Mouse (Mus musculus) forebrain, embryonic 16.5 days (tissue): ENCODE measurements at regions not wholly inside any gene's neighbourhood (a gene's known extent, or its start where the extent isn't known, plus 50 kb on each side); places are given as distances from the start of the nearest gene placed in this dataset.

Source experiments
- ATAC-seq: fragments of 200-750 bp; cut with Nextera tagmentation; 2 replicates; pipeline ENCODE4 v1.8.0; 2017; ENCODE audit warnings: mild to moderate bottlenecking, moderate library complexity
- H3K27ac ChIP-seq: fragments of 300-500 bp; sonication (generic); 2 replicates; pipeline ENCODE4 v1.5.1; 2014; ENCODE audit warnings: low read length, control low read depth
- H3K27me3 ChIP-seq: fragments of 300-500 bp; sonication (generic); replicated peaks from 2 replicates; pipeline ENCODE4 v1.6.1; 2014; ENCODE audit warnings: low read length; ENCODE audit not compliant: control insufficient read depth, insufficient read depth
- H3K36me3 ChIP-seq: fragments of 300-500 bp; sonication (generic); 2 replicates; pipeline ENCODE4 v1.6.1; 2014; ENCODE audit not compliant: control insufficient read depth, insufficient read depth
- H3K4me1 ChIP-seq: fragments of 300-500 bp; sonication (generic); replicated peaks from 2 replicates; pipeline ENCODE4 v1.6.1; 2014; ENCODE audit warnings: low read length; ENCODE audit not compliant: control insufficient read depth, insufficient read depth
- H3K4me2 ChIP-seq: fragments of 300-500 bp; sonication (generic); 2 replicates; pipeline ENCODE4 v1.6.1; 2014; ENCODE audit warnings: mild to moderate bottlenecking, low read length, control low read depth
- H3K4me3 ChIP-seq: fragments of 300-500 bp; sonication (generic); replicated peaks from 2 replicates; pipeline ENCODE4 v1.5.1; 2014; ENCODE audit warnings: mild to moderate bottlenecking, low read length, control low read depth
- H3K9ac ChIP-seq: fragments of 300-500 bp; sonication (generic); replicated peaks from 2 replicates; pipeline ENCODE4 v1.6.1; 2014; ENCODE audit warnings: low read depth, low read length, control low read depth
- H3K9me3 ChIP-seq: fragments of 300-500 bp; sonication (generic); 2 replicates; pipeline ENCODE4 v1.6.1; 2016; ENCODE audit warnings: low read length; ENCODE audit not compliant: control insufficient read depth
- WGBS: fragments of 180-500 bp; shearing (Covaris S2); extraction: QIAGEN DNeasy Blood & Tissue Kit; methylation state at CpG from one replicate; pipeline ENCODE4 v1.1.7; 2014; 5-methylcytosine and 5-hydroxymethylcytosine counted together

- no peaks in the 10 kb centered on the region for H3K4me1 ChIP-seq
- 94% methylated on average over 2 of the region's 2 CpGs for WGBS
- no peak overlapping the region for H3K4me2 ChIP-seq
- ATAC-seq: no peak
- no peak overlapping the region for H3K4me3 ChIP-seq
- no peak overlapping the region for H3K27ac ChIP-seq
- H3K27me3 ChIP-seq: no peaks in the 10 kb centered on the region
- H3K9ac ChIP-seq: no peak overlapping the region
- no peaks in the 10 kb centered on the region for H3K9me3 ChIP-seq
- no peaks in the 10 kb centered on the region for H3K36me3 ChIP-seq
These were observed 56.9 kb upstream of the Pik3r1 start for GRCm38 (mm10) chr13:101824962-101825361.

GRCm38 (mm10) chr13:101831872-101832629, 64.0 kb upstream of the Pik3r1 start:
- no peaks in the 10 kb centered on the region for H3K9me3 ChIP-seq
- H3K9ac ChIP-seq: no peak overlapping the region
- no peaks in the 10 kb centered on the region for H3K27me3 ChIP-seq
- no peak overlapping the region for H3K4me3 ChIP-seq
- H3K4me1 ChIP-seq: no peaks in the 10 kb centered on the region
- no peaks in the 10 kb centered on the region for H3K36me3 ChIP-seq
- WGBS: 85% methylated on average over 7 of the region's 7 CpGs
- no peak overlapping the region for H3K27ac ChIP-seq
- ATAC-seq: no peak
- no peak overlapping the region for H3K4me2 ChIP-seq

GRCm38 (mm10) chr13:101834546-101834945, 66.5 kb upstream of the Pik3r1 start:
- H3K4me3 ChIP-seq: no peak overlapping the region
- ATAC-seq: no peak
- no peaks in the 10 kb centered on the region for H3K9me3 ChIP-seq
- no peak overlapping the region for H3K27ac ChIP-seq
- no peak overlapping the region for H3K9ac ChIP-seq
- no peak overlapping the region for H3K4me2 ChIP-seq
- no peaks in the 10 kb centered on the region for H3K36me3 ChIP-seq
- H3K4me1 ChIP-seq: no peaks in the 10 kb centered on the region
- H3K27me3 ChIP-seq: no peaks in the 10 kb centered on the region
- 77% methylated on average over 4 of the region's 4 CpGs for WGBS

GRCm38 (mm10) chr13:101836992-101837391, 69.0 kb upstream of the Pik3r1 start:
- H3K27me3 ChIP-seq: no peaks in the 10 kb centered on the region
- H3K4me1 ChIP-seq: no peaks in the 10 kb centered on the region
- no peak overlapping the region for H3K9ac ChIP-seq
- H3K9me3 ChIP-seq: no peaks in the 10 kb centered on the region
- no peak overlapping the region for H3K27ac ChIP-seq
- H3K4me2 ChIP-seq: no peak overlapping the region
- WGBS: 74% methylated on average over 1 of the region's 1 CpGs
- no peak overlapping the region for H3K4me3 ChIP-seq
- no peak for ATAC-seq
- no peaks in the 10 kb centered on the region for H3K36me3 ChIP-seq

- no peak overlapping the region for H3K9ac ChIP-seq
- no peaks in the 10 kb centered on the region for H3K36me3 ChIP-seq
- H3K4me3 ChIP-seq: no peak overlapping the region
- ATAC-seq: no peak
- H3K4me1 ChIP-seq: no peaks in the 10 kb centered on the region
- no peaks in the 10 kb centered on the region for H3K9me3 ChIP-seq
- no peak overlapping the region for H3K4me2 ChIP-seq
- H3K27me3 ChIP-seq: no peaks in the 10 kb centered on the region
- WGBS: 74% methylated on average over 7 of the region's 7 CpGs
- H3K27ac ChIP-seq: no peak overlapping the region
These were observed 76.7 kb upstream of the Pik3r1 start for GRCm38 (mm10) chr13:101844461-101845440.

GRCm38 (mm10) chr13:101846016-101846415, 78.0 kb upstream of the Pik3r1 start:
- no peak overlapping the region for H3K4me2 ChIP-seq
- no peak overlapping the region for H3K27ac ChIP-seq
- H3K9me3 ChIP-seq: no peaks in the 10 kb centered on the region
- H3K36me3 ChIP-seq: no peaks in the 10 kb centered on the region
- no peaks in the 10 kb centered on the region for H3K27me3 ChIP-seq
- 79% methylated on average over 3 of the region's 3 CpGs for WGBS
- no peak overlapping the region for H3K9ac ChIP-seq
- ATAC-seq: no peak
- no peaks in the 10 kb centered on the region for H3K4me1 ChIP-seq
- H3K4me3 ChIP-seq: no peak overlapping the region

GRCm38 (mm10) chr13:101847879-101848600, 80.0 kb upstream of the Pik3r1 start:
- 72% methylated on average over 12 of the region's 12 CpGs for WGBS

GRCm38 (mm10) chr13:101848601-101849147, 80.7 kb upstream of the Pik3r1 start:
- no peak overlapping the region for H3K4me2 ChIP-seq
- 79% methylated on average over 2 of the region's 2 CpGs for WGBS
- no peaks in the 10 kb centered on the region for H3K9me3 ChIP-seq
- H3K27ac ChIP-seq: no peak overlapping the region
- no peaks in the 10 kb centered on the region for H3K36me3 ChIP-seq
- H3K4me3 ChIP-seq: no peak overlapping the region
- H3K4me1 ChIP-seq: no peaks in the 10 kb centered on the region
- no peaks in the 10 kb centered on the region for H3K27me3 ChIP-seq
- H3K9ac ChIP-seq: no peak overlapping the region
- no peak for ATAC-seq

More at GRCm38 (mm10) chr13:101847879-101848600, 80.0 kb upstream of the Pik3r1 start:
- no peak for ATAC-seq
- H3K4me3 ChIP-seq: no peak overlapping the region
- no peaks in the 10 kb centered on the region for H3K9me3 ChIP-seq
- H3K27ac ChIP-seq: no peak overlapping the region
- H3K9ac ChIP-seq: no peak overlapping the region
- no peaks in the 10 kb centered on the region for H3K4me1 ChIP-seq
- H3K27me3 ChIP-seq: no peaks in the 10 kb centered on the region
- H3K4me2 ChIP-seq: no peak overlapping the region
- no peaks in the 10 kb centered on the region for H3K36me3 ChIP-seq

GRCm38 (mm10) chr13:101849416-101849815, 81.4 kb upstream of the Pik3r1 start:
- no peaks in the 10 kb centered on the region for H3K9me3 ChIP-seq
- H3K36me3 ChIP-seq: no peaks in the 10 kb centered on the region
- no peak overlapping the region for H3K9ac ChIP-seq
- H3K4me3 ChIP-seq: no peak overlapping the region
- H3K27me3 ChIP-seq: no peaks in the 10 kb centered on the region
- no peak overlapping the region for H3K4me2 ChIP-seq
- H3K4me1 ChIP-seq: no peaks in the 10 kb centered on the region
- ATAC-seq: no peak
- H3K27ac ChIP-seq: no peak overlapping the region
- 91% methylated on average over 6 of the region's 6 CpGs for WGBS
